Mouse (Mus musculus) embryonic facial prominence, embryonic 14.5 days (tissue): ENCODE results near the gene Kpnb1. TPM values are rescaled to one million over a fixed set of nuclear protein-coding genes. Genes with fewer than 3 reads are reported as not detected.

Experiments used
- ATAC-seq: fragments of 200-750 bp; cut with Nextera tagmentation; 2 replicates; pipeline ENCODE4 v1.8.0; 2017; ENCODE audit warnings: low read depth, moderate number of reproducible peaks, moderate TSS enrichment
- DNase-seq: peaks from one replicate; pipeline ENCODE4 v3.0.0-alpha.2; 2015; ENCODE audit warnings: low spot score
- H3K27ac ChIP-seq: fragments of 300-500 bp; sonication (generic); replicated peaks from 2 replicates; pipeline ENCODE4 v1.5.1; 2014; ENCODE audit warnings: low read depth, mild to moderate bottlenecking, low read length, moderate library complexity
- H3K27me3 ChIP-seq: fragments of 300-500 bp; sonication (generic); replicated peaks from 2 replicates; pipeline ENCODE4 v1.6.1; 2014; ENCODE audit warnings: low read length; ENCODE audit not compliant: control insufficient read depth, insufficient read depth
- H3K36me3 ChIP-seq: fragments of 300-500 bp; sonication (generic); 2 replicates; pipeline ENCODE4 v1.6.1; 2014; ENCODE audit warnings: low read length, mixed read lengths; ENCODE audit not compliant: control insufficient read depth, insufficient read depth
- H3K4me1 ChIP-seq: fragments of 300-500 bp; sonication (generic); 2 replicates; pipeline ENCODE4 v1.6.1; 2014; ENCODE audit warnings: antibody characterized with exemption, low read length; ENCODE audit not compliant: control insufficient read depth, insufficient read depth
- H3K4me2 ChIP-seq: fragments of 300-500 bp; sonication (generic); 2 replicates; pipeline ENCODE4 v1.6.1; 2014; ENCODE audit warnings: low read depth, mild to moderate bottlenecking, low read length, moderate library complexity, mixed read lengths
- H3K4me3 ChIP-seq: fragments of 300-500 bp; sonication (generic); 2 replicates; pipeline ENCODE4 v1.5.1; 2014; ENCODE audit warnings: low read depth, mild to moderate bottlenecking, low read length
- H3K9ac ChIP-seq: fragments of 300-500 bp; sonication (generic); 2 replicates; pipeline ENCODE4 v1.6.1; 2014; ENCODE audit warnings: low read depth, mild to moderate bottlenecking, low read length, moderate library complexity, mixed read lengths
- H3K9me3 ChIP-seq: fragments of 300-500 bp; sonication (generic); 2 replicates; pipeline ENCODE4 v1.6.1; 2016; ENCODE audit warnings: low read length; ENCODE audit not compliant: control insufficient read depth
- WGBS: fragments of 180-500 bp; shearing (Covaris S2); extraction: QIAGEN DNeasy Blood & Tissue Kit; methylation state at CpG from one replicate; pipeline ENCODE4 v1.1.7; 2014; 5-methylcytosine and 5-hydroxymethylcytosine counted together
- polyA plus RNA-seq: library from polyadenylated mRNA; unstranded; fragments of >200 nt; fragmentation: Nextera tagmentation; extraction: Ambion mirVana; gene quantifications from 2 replicates; pipeline ENCODE4 v1.2.1, GENCODE M21; 2014

Gene Kpnb1
- polyA plus RNA-seq, 1 experiment from 2014 or later, result 59.8 TPM

DNA sequence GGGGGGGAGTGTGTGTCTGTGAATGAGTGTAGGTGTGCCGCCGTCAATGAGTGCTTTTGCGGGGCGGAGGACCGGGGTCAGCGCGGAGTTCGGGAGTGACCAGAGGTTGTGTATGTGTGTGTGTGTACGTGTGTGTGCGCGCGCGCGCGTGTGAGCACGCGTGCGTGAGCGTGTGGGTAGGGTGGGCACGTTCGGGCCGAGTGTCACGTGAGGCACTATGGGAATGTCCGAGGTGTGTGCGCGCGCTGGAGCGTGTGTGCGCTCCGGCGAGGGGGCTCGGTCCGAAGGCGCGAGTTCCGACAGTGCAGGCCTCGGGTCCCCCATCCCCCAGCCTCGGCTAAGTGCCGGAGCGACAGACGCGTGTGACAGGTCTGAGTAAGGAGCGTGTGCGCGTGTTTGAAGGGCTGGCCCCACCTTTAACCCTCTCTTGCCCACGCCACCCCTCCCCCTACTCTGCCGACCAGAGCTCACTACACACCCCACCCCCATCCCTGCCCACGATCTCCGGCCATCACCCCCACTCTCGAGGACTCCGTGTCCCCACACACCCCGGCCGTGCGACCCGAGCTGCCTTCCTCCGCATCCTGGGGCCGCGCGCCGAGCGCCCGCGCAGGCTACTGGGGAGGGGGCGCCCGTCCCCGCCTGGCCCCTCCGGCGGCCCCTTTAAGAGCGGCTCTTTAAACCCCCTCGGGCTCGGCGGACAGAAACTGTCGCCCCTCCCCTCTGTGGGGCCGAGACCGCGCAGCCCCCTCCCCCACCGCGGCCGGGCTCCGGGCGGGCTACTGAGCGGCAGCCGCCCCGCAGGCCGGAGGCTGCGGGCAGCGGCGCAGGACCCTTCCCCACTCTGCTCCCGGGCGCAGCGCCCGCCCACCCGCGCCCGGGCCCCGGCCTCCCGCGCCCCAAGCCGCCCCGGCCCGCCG lies 37.0 kb downstream of the Kpnb1 start:
- peak overlapping the region; percentile 93 for H3K27ac ChIP-seq
- DNase-seq (peak; percentile 84), ATAC-seq (peak; percentile 70)
- H3K4me3 ChIP-seq, result peak overlapping the region; percentile 76
- peak overlapping the region; percentile 83 for H3K4me2 ChIP-seq
- H3K27me3 ChIP-seq, result no peaks in the 10 kb centered on the region
- H3K36me3 ChIP-seq, result peaks cover 30% of the 10 kb centered on the region
- H3K9me3 ChIP-seq, result no peaks in the 10 kb centered on the region
- under 1% methylated on average over 29 of the region's 102 CpGs for WGBS
- H3K4me1 ChIP-seq, result peaks cover 11% of the 10 kb centered on the region
- peak overlapping the region; percentile 81 for H3K9ac ChIP-seq

GRCm38 (mm10) chr11:97149995-97150410 lies 37.7 kb downstream of the Kpnb1 start:
- Histone ChIP-seq H3K27ac (peak overlapping the region; percentile 93), H3K9me3 (no peaks in the 10 kb centered on the region), H3K27me3 (no peaks in the 10 kb centered on the region), H3K4me1 (peaks cover 11% of the 10 kb centered on the region), H3K4me2 (peak overlapping the region; percentile 83), H3K4me3 (peak overlapping the region; percentile 76), H3K9ac (peak overlapping the region; percentile 81), H3K36me3 (peaks cover 30% of the 10 kb centered on the region)
- WGBS, result 6% methylated on average over 14 of the region's 14 CpGs
- ATAC-seq (peak; percentile 3), DNase-seq (peak; percentile 79)

- Histone ChIP-seq H3K27ac (0 out of 2 replicates have a peak overlapping the region, but pooled peaks have one; percentile 93), H3K27me3 (no peaks in the 10 kb centered on the region), H3K9me3 (no peaks in the 10 kb centered on the region), H3K9ac (peak overlapping the region; percentile 81; the same call in 1 of the 2 replicates), H3K4me3 (peak overlapping the region; percentile 76), H3K36me3 (peaks cover 37% of the 10 kb centered on the region), H3K4me1 (peaks cover 8% of the 10 kb centered on the region), H3K4me2 (peak overlapping the region; percentile 83)
- WGBS, result 39% methylated on average over 9 of the region's 9 CpGs
- ATAC-seq, result no peak
- no peak for DNase-seq
These were observed 38.7 kb downstream of the Kpnb1 start for GRCm38 (mm10) chr11:97149026-97149425.

- WGBS, result 36% methylated on average over 12 of the region's 12 CpGs
- Histone ChIP-seq H3K4me1 (peaks cover 8% of the 10 kb centered on the region), H3K9ac (no peak overlapping the region), H3K4me2 (peak overlapping the region; percentile 83), H3K27ac (no peak overlapping the region), H3K27me3 (no peaks in the 10 kb centered on the region), H3K36me3 (peaks cover 41% of the 10 kb centered on the region), H3K9me3 (no peaks in the 10 kb centered on the region), H3K4me3 (no peak overlapping the region)
- DNase-seq (no peak), ATAC-seq (no peak)
These were observed 39.1 kb downstream of the Kpnb1 start for GRCm38 (mm10) chr11:97148591-97148990.

- no peaks in the 10 kb centered on the region for H3K27me3 ChIP-seq
- H3K9me3 ChIP-seq, result no peaks in the 10 kb centered on the region
- no peak overlapping the region for H3K4me3 ChIP-seq
- 75% methylated on average over 8 of the region's 8 CpGs for WGBS
- peaks cover 49% of the 10 kb centered on the region for H3K36me3 ChIP-seq
- H3K4me2 ChIP-seq, result no peak overlapping the region
- DNase-seq (no peak), ATAC-seq (no peak)
- peaks cover 5% of the 10 kb centered on the region for H3K4me1 ChIP-seq
- no peak overlapping the region for H3K27ac ChIP-seq
- no peak overlapping the region for H3K9ac ChIP-seq
These were observed 40.3 kb downstream of the Kpnb1 start for GRCm38 (mm10) chr11:97147333-97147732.

- H3K4me2 ChIP-seq, result no peak overlapping the region
- no peak overlapping the region for H3K4me3 ChIP-seq
- peaks cover 55% of the 10 kb centered on the region for H3K36me3 ChIP-seq
- DNase-seq (peak; percentile 56), ATAC-seq (no peak)
- H3K9ac ChIP-seq, result no peak overlapping the region
- H3K27ac ChIP-seq, result no peak overlapping the region
- H3K4me1 ChIP-seq, result no peaks in the 10 kb centered on the region
- peaks cover 2% of the 10 kb centered on the region; the same call in 1 of the 2 replicates for H3K27me3 ChIP-seq
- 11% methylated on average over 8 of the region's 8 CpGs for WGBS
- no peaks in the 10 kb centered on the region for H3K9me3 ChIP-seq
These were observed 41.0 kb downstream of the Kpnb1 start for GRCm38 (mm10) chr11:97146724-97147123.

DNA sequence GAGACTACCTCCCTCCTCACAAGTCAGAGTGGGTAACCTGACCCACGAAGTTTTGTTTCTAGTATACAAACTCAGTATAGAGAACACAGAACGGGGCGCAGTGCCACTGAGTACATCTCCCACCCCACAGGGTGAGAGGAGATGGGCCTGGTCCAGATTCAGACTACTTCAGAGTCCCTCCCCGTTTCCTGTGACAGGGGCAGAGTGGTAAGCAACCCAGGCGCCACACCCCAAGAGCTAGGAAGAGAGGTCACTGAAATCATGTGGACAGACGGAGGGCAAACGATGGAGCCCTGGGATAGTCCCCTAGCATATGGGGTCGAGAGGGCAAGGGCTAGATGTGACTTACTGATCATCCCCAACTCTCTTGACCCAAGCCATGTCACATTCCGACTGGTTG lies 41.7 kb downstream of the Kpnb1 start:
- no peak overlapping the region for H3K4me3 ChIP-seq
- no peak overlapping the region for H3K4me2 ChIP-seq
- H3K27me3 ChIP-seq, result peaks cover 7% of the 10 kb centered on the region; the same call in 1 of the 2 replicates
- peaks cover 60% of the 10 kb centered on the region for H3K36me3 ChIP-seq
- DNase-seq (no peak), ATAC-seq (no peak)
- H3K9ac ChIP-seq, result no peak overlapping the region
- H3K4me1 ChIP-seq, result no peaks in the 10 kb centered on the region
- no peaks in the 10 kb centered on the region for H3K9me3 ChIP-seq
- H3K27ac ChIP-seq, result no peak overlapping the region
- 73% methylated on average over 9 of the region's 9 CpGs for WGBS

DNA sequence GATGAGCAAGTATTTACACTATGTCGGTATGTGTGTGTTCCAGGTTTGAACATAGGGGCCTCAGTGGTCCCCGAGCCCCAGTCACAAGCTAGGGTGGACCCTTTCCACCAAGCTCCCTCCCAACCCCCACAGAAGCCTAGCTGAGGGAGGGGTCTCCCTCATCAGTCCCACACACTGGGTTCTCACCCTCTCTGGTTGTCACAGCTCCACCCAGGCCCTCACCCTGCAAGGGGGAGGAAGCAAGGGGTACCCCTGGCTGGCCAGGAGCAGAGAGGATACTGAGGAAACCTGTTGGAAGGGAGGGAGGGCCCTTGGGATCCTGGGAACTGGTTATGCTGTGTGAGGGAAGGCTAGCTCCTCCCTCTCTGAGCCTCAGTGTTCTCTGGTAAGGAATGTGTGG lies 42.4 kb downstream of the Kpnb1 start:
- Histone ChIP-seq H3K4me2 (no peak overlapping the region), H3K36me3 (peaks cover 65% of the 10 kb centered on the region), H3K27me3 (peaks cover 10% of the 10 kb centered on the region), H3K4me3 (no peak overlapping the region), H3K27ac (no peak overlapping the region), H3K9ac (no peak overlapping the region), H3K9me3 (no peaks in the 10 kb centered on the region), H3K4me1 (no peaks in the 10 kb centered on the region)
- WGBS, result 72% methylated on average over 2 of the region's 2 CpGs
- no peak for ATAC-seq
- DNase-seq, result no peak
